Mouse (Mus musculus): ENCODE results near the gene Brca1. TPM values are rescaled to one million over a fixed set of nuclear protein-coding genes. Genes with fewer than 3 reads are reported as not detected.
A peak's percentile ranks its signal among the peaks of the same experiment; 100 is the strongest.
"Not testable (repeated sequence)": the region's sequence is repeated elsewhere in the genome, so short reads cannot be mapped to it uniquely, and the experiment has no call there.

The Brca1 gene
- polyA plus RNA-seq, 1 experiment from 2014 or later = 0.42 TPM

GRCm38 (mm10) chr11:101452093-101452774, 99.5 kb downstream of the Brca1 start:
- H3K27me3 ChIP-seq (replicated peaks; ENCODE audit: insufficient read depth, low read length) = no peaks in the 10 kb centered on the region
- no peak overlapping the region for H3K4me3 ChIP-seq (ENCODE audit: low read depth, low read length)
- no peak overlapping the region for H3K9ac ChIP-seq (replicated peaks; ENCODE audit: low read depth)
- ATAC-seq = no peak
- TF ChIP-seq CTCF (IDR thresholded peaks at IDR 0.05) (no peak), EP300 (IDR thresholded peaks at IDR 0.05) (no peak)
- peaks cover 9% of the 10 kb centered on the region; the same call in 1 of the 2 replicates for H3K4me1 ChIP-seq (ENCODE audit: insufficient read depth, low read depth, low read length)
- no peaks in the 10 kb centered on the region for H3K36me3 ChIP-seq (ENCODE audit: insufficient read depth, low read length)
- WGBS = 52% methylated on average over 10 of the region's 10 CpGs
- H3K4me2 ChIP-seq (replicated peaks; ENCODE audit: low read depth, low read length) = no peak overlapping the region
- no peaks in the 10 kb centered on the region for H3K9me3 ChIP-seq (ENCODE audit: low read length)
- DNase-seq (ENCODE audit: low spot score) = no peak
- H3K27ac ChIP-seq (ENCODE audit: low read length) = no peak overlapping the region

GRCm38 (mm10) chr11:101451536-101451935, 100.2 kb downstream of the Brca1 start:
- no peak for ATAC-seq
- Histone ChIP-seq H3K27ac (ENCODE audit: low read length) (no peak overlapping the region), H3K9me3 (ENCODE audit: low read length) (no peaks in the 10 kb centered on the region), H3K4me3 (ENCODE audit: low read depth, low read length) (no peak overlapping the region), H3K36me3 (ENCODE audit: insufficient read depth, low read length) (no peaks in the 10 kb centered on the region), H3K9ac (replicated peaks; ENCODE audit: low read depth) (no peak overlapping the region), H3K4me2 (replicated peaks; ENCODE audit: low read depth, low read length) (no peak overlapping the region), H3K4me1 (ENCODE audit: insufficient read depth, low read depth, low read length) (peaks cover 9% of the 10 kb centered on the region; the same call in 1 of the 2 replicates), H3K27me3 (replicated peaks; ENCODE audit: insufficient read depth, low read length) (no peaks in the 10 kb centered on the region)
- DNase-seq (ENCODE audit: low spot score) = no peak
- 92% methylated on average over 10 of the region's 10 CpGs for WGBS
- TF ChIP-seq CTCF (IDR thresholded peaks at IDR 0.05) = no peak
- TF ChIP-seq EP300 (IDR thresholded peaks at IDR 0.05) = no peak

GRCm38 (mm10) chr11:101450394-101450793, 101.4 kb downstream of the Brca1 start:
- 79% methylated on average over 3 of the region's 3 CpGs for WGBS
- Histone ChIP-seq H3K36me3 (ENCODE audit: insufficient read depth, low read length) (no peaks in the 10 kb centered on the region), H3K9me3 (ENCODE audit: low read length) (no peaks in the 10 kb centered on the region), H3K9ac (replicated peaks; ENCODE audit: low read depth) (no peak overlapping the region), H3K4me3 (ENCODE audit: low read depth, low read length) (no peak overlapping the region), H3K27ac (ENCODE audit: low read length) (no peak overlapping the region), H3K4me2 (replicated peaks; ENCODE audit: low read depth, low read length) (no peak overlapping the region), H3K4me1 (ENCODE audit: insufficient read depth, low read depth, low read length) (peaks cover 9% of the 10 kb centered on the region; the same call in 1 of the 2 replicates), H3K27me3 (replicated peaks; ENCODE audit: insufficient read depth, low read length) (no peaks in the 10 kb centered on the region)
- ATAC-seq (no peak), DNase-seq (ENCODE audit: low spot score) (no peak)
- TF ChIP-seq CTCF (IDR thresholded peaks at IDR 0.05) = peak; percentile 55
- no peak for TF ChIP-seq EP300 (IDR thresholded peaks at IDR 0.05)

GRCm38 (mm10) chr11:101449596-101449995, 102.2 kb downstream of the Brca1 start:
- not testable (repeated sequence) for H3K27me3 ChIP-seq (replicated peaks; ENCODE audit: insufficient read depth, low read length); DNase-seq (ENCODE audit: low spot score); H3K9me3 ChIP-seq (ENCODE audit: low read length); H3K4me1 ChIP-seq (ENCODE audit: insufficient read depth, low read depth, low read length); H3K36me3 ChIP-seq (ENCODE audit: insufficient read depth, low read length); H3K4me3 ChIP-seq (ENCODE audit: low read depth, low read length); ATAC-seq; H3K9ac ChIP-seq (replicated peaks; ENCODE audit: low read depth)
- H3K27ac ChIP-seq (ENCODE audit: low read length) = 0 out of 2 replicates have a peak overlapping the region, but pooled peaks have one; percentile 91
- 70% methylated on average over 4 of the region's 4 CpGs for WGBS
- H3K4me2 ChIP-seq (replicated peaks; ENCODE audit: low read depth, low read length) = peak overlapping the region; percentile 50; the same call in 1 of the 2 replicates

- peaks cover 9% of the 10 kb centered on the region; the same call in 1 of the 2 replicates for H3K4me1 ChIP-seq (ENCODE audit: insufficient read depth, low read depth, low read length)
- ATAC-seq (peak; percentile 46), DNase-seq (ENCODE audit: low spot score) (peak; percentile 40)
- no peaks in the 10 kb centered on the region for H3K27me3 ChIP-seq (replicated peaks; ENCODE audit: insufficient read depth, low read length)
- H3K4me2 ChIP-seq (replicated peaks; ENCODE audit: low read depth, low read length) = peak overlapping the region; percentile 50
- peak overlapping the region; percentile 46 for H3K9ac ChIP-seq (replicated peaks; ENCODE audit: low read depth)
- peak overlapping the region; percentile 52 for H3K4me3 ChIP-seq (ENCODE audit: low read depth, low read length)
- peaks cover 8% of the 10 kb centered on the region; the same call in 1 of the 2 replicates for H3K36me3 ChIP-seq (ENCODE audit: insufficient read depth, low read length)
- no peaks in the 10 kb centered on the region for H3K9me3 ChIP-seq (ENCODE audit: low read length)
- peak overlapping the region; percentile 91 for H3K27ac ChIP-seq (ENCODE audit: low read length)
- TF ChIP-seq CTCF (IDR thresholded peaks at IDR 0.05) = no peak
- no peak for TF ChIP-seq EP300 (IDR thresholded peaks at IDR 0.05)
- WGBS = 66% methylated on average over 4 of the region's 4 CpGs
Observed at GRCm38 (mm10) chr11:101448899-101449298, 102.9 kb downstream of the Brca1 start.

- peaks cover 14% of the 10 kb centered on the region; the same call in 1 of the 2 replicates for H3K36me3 ChIP-seq (ENCODE audit: insufficient read depth, low read length)
- peak within 1 kb of the TSS; percentile 46 for H3K9ac ChIP-seq (replicated peaks; ENCODE audit: low read depth)
- TF ChIP-seq EP300 (IDR thresholded peaks at IDR 0.05) = peak; percentile 40; the same call in 1 of the 2 replicates
- TF ChIP-seq CTCF (IDR thresholded peaks at IDR 0.05) = 0 out of 2 replicates have a peak, but pooled peaks have one; percentile 6
- ATAC-seq (peak; percentile 93), DNase-seq (ENCODE audit: low spot score) (peak; percentile 97)
- H3K4me1 ChIP-seq (ENCODE audit: insufficient read depth, low read depth, low read length) = peaks cover 9% of the 10 kb centered on the region; the same call in 1 of the 2 replicates
- H3K9me3 ChIP-seq (ENCODE audit: low read length) = no peaks in the 10 kb centered on the region
- WGBS = 8% methylated on average over 10 of the region's 10 CpGs
- H3K27me3 ChIP-seq (replicated peaks; ENCODE audit: insufficient read depth, low read length) = no peaks in the 10 kb centered on the region
- peak within 1 kb of the TSS; percentile 52 for H3K4me3 ChIP-seq (ENCODE audit: low read depth, low read length)
- peak within 1 kb of the TSS; percentile 50 for H3K4me2 ChIP-seq (replicated peaks; ENCODE audit: low read depth, low read length)
- peak within 1 kb of the TSS; percentile 91 for H3K27ac ChIP-seq (ENCODE audit: low read length)
Observed at GRCm38 (mm10) chr11:101448274-101448746, 103.4 kb downstream of the Brca1 start, which contains the start of gene Ifi35. TSS of gene Ifi35 (plus strand) at chr11:101448407.

All from lung, postnatal 0 days (tissue).